Mouse (Mus musculus) kidney, adult 2 months (tissue): ENCODE results near the gene Fanca.

ENCODE experiments used
- CTCF ChIP-seq: fragments of 200-500 bp; conservative IDR thresholded peaks from 2 replicates; pipeline ENCODE4 v1.5.1; 2011; ENCODE audit warnings: low read depth, mild to moderate bottlenecking, control low read depth, low read length, moderate library complexity, mixed read lengths; ENCODE audit not compliant: insufficient read depth, insufficient read length
- POLR2A ChIP-seq: fragments of 200-500 bp; IDR thresholded peaks from one replicate; pipeline ENCODE4 v1.6.1; 2011; ENCODE audit warnings: low read depth, low read length, control low read depth

- peak; percentile 66 for TF ChIP-seq CTCF
- TF ChIP-seq POLR2A: no peak
Observed at GRCm38 (mm10) chr8:123319522-123320164, 1.3 kb upstream of the Fanca start.
